Mouse (Mus musculus): ENCODE data around the gene Atp5c1. TPM values are rescaled to one million over a fixed set of nuclear protein-coding genes. Genes with fewer than 3 reads are reported as not detected.
A peak's percentile ranks its signal among the peaks of the same experiment; 100 is the strongest.

The Atp5c1 gene
- polyA plus RNA-seq, 1 experiment from 2014 or later, result 654 TPM

GRCm38 (mm10) chr2:10100471-10100870, 20.2 kb upstream of the Atp5c1 start:
- no peaks in the 10 kb centered on the region for H3K4me1 ChIP-seq (replicated peaks; ENCODE audit: control insufficient read depth, insufficient read depth, low read length)
- H3K4me2 ChIP-seq (replicated peaks), result no peak overlapping the region
- DNase-seq (ENCODE audit: low spot score) (no peak), ATAC-seq (ENCODE audit: low FRiP score) (no peak)
- H3K4me3 ChIP-seq (replicated peaks; ENCODE audit: low read length), result no peak overlapping the region
- H3K27ac ChIP-seq, result no peak overlapping the region
- no peaks in the 10 kb centered on the region for H3K36me3 ChIP-seq (replicated peaks; ENCODE audit: control insufficient read depth, insufficient read depth)
- 55% methylated on average over 2 of the region's 2 CpGs for WGBS
- H3K9me3 ChIP-seq (ENCODE audit: control insufficient read depth, low read length), result no peaks in the 10 kb centered on the region
- H3K9ac ChIP-seq, result no peak overlapping the region
- H3K27me3 ChIP-seq (ENCODE audit: control insufficient read depth, insufficient read depth, low read length), result no peaks in the 10 kb centered on the region

- H3K4me3 ChIP-seq (replicated peaks; ENCODE audit: low read length), result no peak overlapping the region
- no peaks in the 10 kb centered on the region for H3K27me3 ChIP-seq (ENCODE audit: control insufficient read depth, insufficient read depth, low read length)
- WGBS, result 42% methylated on average over 9 of the region's 9 CpGs
- no peaks in the 10 kb centered on the region for H3K4me1 ChIP-seq (replicated peaks; ENCODE audit: control insufficient read depth, insufficient read depth, low read length)
- H3K36me3 ChIP-seq (replicated peaks; ENCODE audit: control insufficient read depth, insufficient read depth), result peaks cover 10% of the 10 kb centered on the region
- H3K4me2 ChIP-seq (replicated peaks), result no peak overlapping the region
- ATAC-seq (ENCODE audit: low FRiP score) (no peak), DNase-seq (ENCODE audit: low spot score) (peak; percentile 84)
- H3K9ac ChIP-seq, result no peak overlapping the region
- H3K9me3 ChIP-seq (ENCODE audit: control insufficient read depth, low read length), result no peaks in the 10 kb centered on the region
- H3K27ac ChIP-seq, result no peak overlapping the region
Measured at GRCm38 (mm10) chr2:10098598-10099215, 18.4 kb upstream of the Atp5c1 start.

GRCm38 (mm10) chr2:10094327-10095100, 14.2 kb upstream of the Atp5c1 start:
- peaks cover 52% of the 10 kb centered on the region for H3K36me3 ChIP-seq (replicated peaks; ENCODE audit: control insufficient read depth, insufficient read depth)
- no peaks in the 10 kb centered on the region for H3K4me1 ChIP-seq (replicated peaks; ENCODE audit: control insufficient read depth, insufficient read depth, low read length)
- ATAC-seq (ENCODE audit: low FRiP score) (no peak), DNase-seq (ENCODE audit: low spot score) (no peak)
- no peaks in the 10 kb centered on the region for H3K27me3 ChIP-seq (ENCODE audit: control insufficient read depth, insufficient read depth, low read length)
- no peak overlapping the region for H3K27ac ChIP-seq
- no peak overlapping the region for H3K4me2 ChIP-seq (replicated peaks)
- no peak overlapping the region for H3K4me3 ChIP-seq (replicated peaks; ENCODE audit: low read length)
- 91% methylated on average over 14 of the region's 14 CpGs for WGBS
- no peaks in the 10 kb centered on the region for H3K9me3 ChIP-seq (ENCODE audit: control insufficient read depth, low read length)
- no peak overlapping the region for H3K9ac ChIP-seq

GRCm38 (mm10) chr2:10087256-10087850, 7.0 kb upstream of the Atp5c1 start:
- Histone ChIP-seq H3K4me3 (replicated peaks; ENCODE audit: low read length) (no peak overlapping the region), H3K4me1 (replicated peaks; ENCODE audit: control insufficient read depth, insufficient read depth, low read length) (no peaks in the 10 kb centered on the region), H3K9ac (no peak overlapping the region), H3K4me2 (replicated peaks) (no peak overlapping the region), H3K27ac (no peak overlapping the region), H3K27me3 (ENCODE audit: control insufficient read depth, insufficient read depth, low read length) (no peaks in the 10 kb centered on the region), H3K36me3 (replicated peaks; ENCODE audit: control insufficient read depth, insufficient read depth) (peaks cover 69% of the 10 kb centered on the region), H3K9me3 (ENCODE audit: control insufficient read depth, low read length) (no peaks in the 10 kb centered on the region)
- ATAC-seq (ENCODE audit: low FRiP score), result no peak
- DNase-seq (ENCODE audit: low spot score), result no peak
- WGBS, result 90% methylated on average over 8 of the region's 8 CpGs

- no peak for ATAC-seq (ENCODE audit: low FRiP score)
- no peak for DNase-seq (ENCODE audit: low spot score)
- 95% methylated on average over 1 of the region's 1 CpGs for WGBS
Measured at GRCm38 (mm10) chr2:10082737-10083136, 2.4 kb upstream of the Atp5c1 start.

GRCm38 (mm10) chr2:10081453-10082080, 1.3 kb upstream of the Atp5c1 start:
- no peak for ATAC-seq (ENCODE audit: low FRiP score)
- Histone ChIP-seq H3K36me3 (replicated peaks; ENCODE audit: control insufficient read depth, insufficient read depth) (peaks cover 21% of the 10 kb centered on the region), H3K4me3 (replicated peaks; ENCODE audit: low read length) (peak overlapping the region; percentile 92), H3K27me3 (ENCODE audit: control insufficient read depth, insufficient read depth, low read length) (no peaks in the 10 kb centered on the region), H3K4me2 (replicated peaks) (peak overlapping the region; percentile 73), H3K9ac (peak overlapping the region; percentile 98), H3K4me1 (replicated peaks; ENCODE audit: control insufficient read depth, insufficient read depth, low read length) (peaks cover 38% of the 10 kb centered on the region), H3K27ac (no peak overlapping the region), H3K9me3 (ENCODE audit: control insufficient read depth, low read length) (no peaks in the 10 kb centered on the region)
- DNase-seq (ENCODE audit: low spot score), result no peak
- WGBS, result 89% methylated on average over 5 of the region's 5 CpGs

More at GRCm38 (mm10) chr2:10082737-10083136, 2.4 kb upstream of the Atp5c1 start:
- Histone ChIP-seq H3K9ac (no peak overlapping the region), H3K4me1 (replicated peaks; ENCODE audit: control insufficient read depth, insufficient read depth, low read length) (peaks cover 29% of the 10 kb centered on the region), H3K27ac (no peak overlapping the region), H3K4me3 (replicated peaks; ENCODE audit: low read length) (no peak overlapping the region), H3K36me3 (replicated peaks; ENCODE audit: control insufficient read depth, insufficient read depth) (peaks cover 29% of the 10 kb centered on the region), H3K9me3 (ENCODE audit: control insufficient read depth, low read length) (no peaks in the 10 kb centered on the region), H3K27me3 (ENCODE audit: control insufficient read depth, insufficient read depth, low read length) (no peaks in the 10 kb centered on the region), H3K4me2 (replicated peaks) (no peak overlapping the region)

- peak overlapping the region; percentile 94 for H3K27ac ChIP-seq
- H3K4me3 ChIP-seq (replicated peaks; ENCODE audit: low read length), result peak overlapping the region; percentile 92
- H3K9me3 ChIP-seq (ENCODE audit: control insufficient read depth, low read length), result no peaks in the 10 kb centered on the region
- H3K4me2 ChIP-seq (replicated peaks), result peak overlapping the region; percentile 82
- H3K4me1 ChIP-seq (replicated peaks; ENCODE audit: control insufficient read depth, insufficient read depth, low read length), result peaks cover 38% of the 10 kb centered on the region
- H3K27me3 ChIP-seq (ENCODE audit: control insufficient read depth, insufficient read depth, low read length), result no peaks in the 10 kb centered on the region
- no peak for ATAC-seq (ENCODE audit: low FRiP score)
- 1% methylated on average over 28 of the region's 28 CpGs for WGBS
- H3K36me3 ChIP-seq (replicated peaks; ENCODE audit: control insufficient read depth, insufficient read depth), result peaks cover 11% of the 10 kb centered on the region; the same call in 1 of the 2 replicates
- peak overlapping the region; percentile 98 for H3K9ac ChIP-seq
- no peak for DNase-seq (ENCODE audit: low spot score)
Measured at GRCm38 (mm10) chr2:10079745-10080309, 483 bp downstream of the Atp5c1 start.

GRCm38 (mm10) chr2:10076675-10077074, 3.6 kb downstream of the Atp5c1 start:
- 93% methylated on average over 8 of the region's 8 CpGs for WGBS
- Histone ChIP-seq H3K27me3 (ENCODE audit: control insufficient read depth, insufficient read depth, low read length) (no peaks in the 10 kb centered on the region), H3K4me2 (replicated peaks) (no peak overlapping the region), H3K36me3 (replicated peaks; ENCODE audit: control insufficient read depth, insufficient read depth) (peaks cover 10% of the 10 kb centered on the region; the same call in 1 of the 2 replicates), H3K27ac (no peak overlapping the region), H3K4me3 (replicated peaks; ENCODE audit: low read length) (no peak overlapping the region), H3K9ac (no peak overlapping the region), H3K4me1 (replicated peaks; ENCODE audit: control insufficient read depth, insufficient read depth, low read length) (peaks cover 33% of the 10 kb centered on the region), H3K9me3 (ENCODE audit: control insufficient read depth, low read length) (no peaks in the 10 kb centered on the region)
- no peak for DNase-seq (ENCODE audit: low spot score)
- ATAC-seq (ENCODE audit: low FRiP score), result no peak

GRCm38 (mm10) chr2:10074470-10074869, 5.8 kb downstream of the Atp5c1 start:
- H3K9ac ChIP-seq, result no peak overlapping the region
- H3K27me3 ChIP-seq (ENCODE audit: control insufficient read depth, insufficient read depth, low read length), result no peaks in the 10 kb centered on the region
- H3K4me2 ChIP-seq (replicated peaks), result no peak overlapping the region
- WGBS, result 86% methylated on average over 7 of the region's 7 CpGs
- H3K9me3 ChIP-seq (ENCODE audit: control insufficient read depth, low read length), result no peaks in the 10 kb centered on the region
- no peak overlapping the region for H3K4me3 ChIP-seq (replicated peaks; ENCODE audit: low read length)
- ATAC-seq (ENCODE audit: low FRiP score) (peak; percentile 15; the same call in 1 of the 2 replicates), DNase-seq (ENCODE audit: low spot score) (no peak)
- no peak overlapping the region for H3K27ac ChIP-seq
- peaks cover 13% of the 10 kb centered on the region; the same call in 1 of the 2 replicates for H3K36me3 ChIP-seq (replicated peaks; ENCODE audit: control insufficient read depth, insufficient read depth)
- H3K4me1 ChIP-seq (replicated peaks; ENCODE audit: control insufficient read depth, insufficient read depth, low read length), result peaks cover 26% of the 10 kb centered on the region
